Mouse (Mus musculus) embryonic facial prominence, embryonic 10.5 days (tissue): Measurements from ENCODE around the gene Ccdc97. TPM values are rescaled to one million over a fixed set of nuclear protein-coding genes. Genes with fewer than 3 reads are reported as not detected.
A peak's percentile ranks its signal among the peaks of the same experiment; 100 is the strongest.

Source experiments
- DNase-seq: peaks from one replicate; pipeline ENCODE4 v3.0.0-alpha.2; 2017; ENCODE audit warnings: low spot score
- H3K27ac ChIP-seq: fragments of 300-500 bp; sonication (generic); replicated peaks from 2 replicates; pipeline ENCODE4 v1.5.1; 2016; ENCODE audit warnings: mild to moderate bottlenecking
- H3K27me3 ChIP-seq: fragments of 300-500 bp; sonication (generic); replicated peaks from 2 replicates; pipeline ENCODE4 v1.6.1; 2016; ENCODE audit warnings: low read depth, mild to moderate bottlenecking; ENCODE audit not compliant: poor library complexity, severe bottlenecking
- H3K36me3 ChIP-seq: fragments of 300-500 bp; sonication (generic); replicated peaks from 2 replicates; pipeline ENCODE4 v1.6.1; 2016; ENCODE audit warnings: mild to moderate bottlenecking, moderate library complexity
- H3K4me1 ChIP-seq: fragments of 300-500 bp; sonication (generic); 2 replicates; pipeline ENCODE4 v1.6.1; 2016
- H3K4me3 ChIP-seq: fragments of 300-500 bp; sonication (generic); 2 replicates; pipeline ENCODE4 v1.5.1; 2016; ENCODE audit warnings: mild to moderate bottlenecking, moderate library complexity
- H3K9me3 ChIP-seq: fragments of 300-500 bp; sonication (generic); 2 replicates; pipeline ENCODE4 v1.6.1; 2016; ENCODE audit warnings: mild to moderate bottlenecking
- WGBS: fragments of 180-500 bp; shearing (Covaris S2); methylation state at CpG from one replicate; pipeline ENCODE4 v1.1.7; 2016; 5-methylcytosine and 5-hydroxymethylcytosine counted together
- polyA plus RNA-seq: library from polyadenylated mRNA; unstranded; fragments of >200 nt; fragmentation: Nextera tagmentation; extraction: Ambion mirVana; gene quantifications from 2 replicates; pipeline ENCODE4 v1.2.1, GENCODE M21; 2016

Ccdc97 gene
- 31.6 and 33.2 TPM in 2 replicates for polyA plus RNA-seq

GRCm38 (mm10) chr7:25718788-25719417, at the start of gene Ccdc97:
Gene Ccdc97 (minus strand): TSS chr7:25719088.
- Histone ChIP-seq H3K27me3 (no peaks in the 10 kb centered on the region), H3K4me1 (peaks cover 16% of the 10 kb centered on the region), H3K36me3 (peaks cover 74% of the 10 kb centered on the region), H3K9me3 (no peaks in the 10 kb centered on the region), H3K4me3 (peak within 1 kb of the TSS; percentile 72), H3K27ac (peak within 1 kb of the TSS; percentile 85)
- WGBS, result 4% methylated on average over 32 of the region's 32 CpGs
- DNase-seq, result peak; percentile 91

GRCm38 (mm10) chr7:25768229-25768628, 49.3 kb upstream of the Ccdc97 start:
- WGBS, result 85% methylated on average over 5 of the region's 5 CpGs
- no peak overlapping the region for H3K4me3 ChIP-seq
- H3K4me1 ChIP-seq, result peaks cover 11% of the 10 kb centered on the region
- no peak for DNase-seq
- no peaks in the 10 kb centered on the region for H3K27me3 ChIP-seq
- H3K36me3 ChIP-seq, result peaks cover 89% of the 10 kb centered on the region
- no peak overlapping the region for H3K27ac ChIP-seq
- no peaks in the 10 kb centered on the region for H3K9me3 ChIP-seq

GRCm38 (mm10) chr7:25766108-25766507, 47.2 kb upstream of the Ccdc97 start:
- H3K36me3 ChIP-seq, result peaks cover 87% of the 10 kb centered on the region
- no peak for DNase-seq
- 85% methylated on average over 6 of the region's 6 CpGs for WGBS

GRCm38 (mm10) chr7:25764221-25764620, 45.3 kb upstream of the Ccdc97 start:
- 47% methylated on average over 5 of the region's 5 CpGs for WGBS
- H3K27me3 ChIP-seq, result no peaks in the 10 kb centered on the region
- peaks cover 87% of the 10 kb centered on the region for H3K36me3 ChIP-seq
- H3K4me1 ChIP-seq, result peaks cover 11% of the 10 kb centered on the region
- DNase-seq, result peak; percentile 34
- H3K27ac ChIP-seq, result peak overlapping the region; percentile 16
- H3K9me3 ChIP-seq, result no peaks in the 10 kb centered on the region
- no peak overlapping the region for H3K4me3 ChIP-seq

More at GRCm38 (mm10) chr7:25766108-25766507, 47.2 kb upstream of the Ccdc97 start:
- Histone ChIP-seq H3K27ac (no peak overlapping the region), H3K27me3 (no peaks in the 10 kb centered on the region), H3K4me1 (peaks cover 11% of the 10 kb centered on the region), H3K9me3 (no peaks in the 10 kb centered on the region), H3K4me3 (no peak overlapping the region)

GRCm38 (mm10) chr7:25763678-25764077, 44.8 kb upstream of the Ccdc97 start:
- Histone ChIP-seq H3K9me3 (no peaks in the 10 kb centered on the region), H3K4me3 (no peak overlapping the region), H3K4me1 (peaks cover 11% of the 10 kb centered on the region), H3K27me3 (no peaks in the 10 kb centered on the region), H3K27ac (peak overlapping the region; percentile 16), H3K36me3 (peaks cover 87% of the 10 kb centered on the region)
- no peak for DNase-seq
- 68% methylated on average over 11 of the region's 11 CpGs for WGBS

- no peak overlapping the region for H3K27ac ChIP-seq
- H3K4me1 ChIP-seq, result peaks cover 11% of the 10 kb centered on the region
- H3K4me3 ChIP-seq, result no peak overlapping the region
- no peak for DNase-seq
- H3K27me3 ChIP-seq, result no peaks in the 10 kb centered on the region
- H3K9me3 ChIP-seq, result no peaks in the 10 kb centered on the region
- peaks cover 74% of the 10 kb centered on the region for H3K36me3 ChIP-seq
- 87% methylated on average over 10 of the region's 10 CpGs for WGBS
Observed at GRCm38 (mm10) chr7:25761354-25761753, 42.5 kb upstream of the Ccdc97 start.

GRCm38 (mm10) chr7:25756011-25756410, 37.1 kb upstream of the Ccdc97 start:
- H3K9me3 ChIP-seq, result no peaks in the 10 kb centered on the region
- WGBS, result under 1% methylated on average over 18 of the region's 18 CpGs
- H3K4me1 ChIP-seq, result peaks cover 17% of the 10 kb centered on the region
- no peaks in the 10 kb centered on the region for H3K27me3 ChIP-seq
- DNase-seq, result peak; percentile 91
- H3K36me3 ChIP-seq, result peaks cover 51% of the 10 kb centered on the region
- H3K27ac ChIP-seq, result peak overlapping the region; percentile 99
- H3K4me3 ChIP-seq, result peak overlapping the region; percentile 97

GRCm38 (mm10) chr7:25755468-25755833, 36.6 kb upstream of the Ccdc97 start:
- H3K27ac ChIP-seq, result peak overlapping the region; percentile 99
- peak overlapping the region; percentile 97 for H3K4me3 ChIP-seq
- WGBS, result under 1% methylated on average over 15 of the region's 15 CpGs
- H3K9me3 ChIP-seq, result no peaks in the 10 kb centered on the region
- DNase-seq, result peak; percentile 77
- no peaks in the 10 kb centered on the region for H3K27me3 ChIP-seq
- peaks cover 17% of the 10 kb centered on the region for H3K4me1 ChIP-seq
- H3K36me3 ChIP-seq, result peaks cover 51% of the 10 kb centered on the region

GRCm38 (mm10) chr7:25754738-25755467, 36.0 kb upstream of the Ccdc97 start, which contains the start of gene Hnrnpul1:
Gene Hnrnpul1 (minus strand): TSS chr7:25754757.
- Histone ChIP-seq H3K27ac (peak within 1 kb of the TSS; percentile 99), H3K36me3 (peaks cover 51% of the 10 kb centered on the region), H3K4me3 (peak within 1 kb of the TSS; percentile 97), H3K4me1 (peaks cover 17% of the 10 kb centered on the region), H3K9me3 (no peaks in the 10 kb centered on the region), H3K27me3 (no peaks in the 10 kb centered on the region)
- WGBS, result under 1% methylated on average over 55 of the region's 55 CpGs
- peak; percentile 98 for DNase-seq

- Histone ChIP-seq H3K9me3 (no peaks in the 10 kb centered on the region), H3K27ac (peak overlapping the region; percentile 99), H3K36me3 (peaks cover 51% of the 10 kb centered on the region), H3K4me3 (peak overlapping the region; percentile 97), H3K4me1 (peaks cover 17% of the 10 kb centered on the region), H3K27me3 (no peaks in the 10 kb centered on the region)
- no peak for DNase-seq
- WGBS, result under 1% methylated on average over 30 of the region's 30 CpGs
Observed at GRCm38 (mm10) chr7:25754439-25754737, 35.5 kb upstream of the Ccdc97 start.

- H3K4me1 ChIP-seq, result peaks cover 17% of the 10 kb centered on the region
- H3K27me3 ChIP-seq, result no peaks in the 10 kb centered on the region
- DNase-seq, result no peak
- WGBS, result under 1% methylated on average over 46 of the region's 46 CpGs
- peak overlapping the region; percentile 99 for H3K27ac ChIP-seq
- H3K4me3 ChIP-seq, result peak overlapping the region; percentile 97
- no peaks in the 10 kb centered on the region for H3K9me3 ChIP-seq
- peaks cover 52% of the 10 kb centered on the region for H3K36me3 ChIP-seq
Observed at GRCm38 (mm10) chr7:25753643-25754438, 35.0 kb upstream of the Ccdc97 start.

GRCm38 (mm10) chr7:25753076-25753475, 34.2 kb upstream of the Ccdc97 start:
- H3K27ac ChIP-seq, result peak overlapping the region; percentile 99
- no peak for DNase-seq
- H3K4me1 ChIP-seq, result peaks cover 17% of the 10 kb centered on the region
- no peaks in the 10 kb centered on the region for H3K9me3 ChIP-seq
- H3K4me3 ChIP-seq, result peak overlapping the region; percentile 97
- H3K27me3 ChIP-seq, result no peaks in the 10 kb centered on the region
- peaks cover 52% of the 10 kb centered on the region for H3K36me3 ChIP-seq
